Mouse (Mus musculus) CH12.LX (cell line): Measurements from ENCODE around the gene Slc7a8. TPM values are rescaled to one million over a fixed set of nuclear protein-coding genes. Genes with fewer than 3 reads are reported as not detected.

ENCODE experiments used
- DNase-seq: peaks from one replicate; pipeline ENCODE4 v3.0.0-alpha.2; 2013; ENCODE audit errors: extremely low read depth
- H3K27ac ChIP-seq: 2 replicates; pipeline ENCODE4 v1.5.1; 2012; ENCODE audit warnings: low read depth, mild to moderate bottlenecking, control low read depth, moderate library complexity; ENCODE audit not compliant: insufficient read depth
- H3K27me3 ChIP-seq: replicated peaks from 2 replicates; pipeline ENCODE3; 2012; ENCODE audit warnings: inconsistent platforms
- H3K36me3 ChIP-seq, 2 experiments: replicated peaks in 1 of 2; 2 replicates each; pipeline versions ENCODE3 to v1.6.1; 2012; ENCODE audit warnings: inconsistent platforms in 1 of 2, low read length in 1 of 2, mild to moderate bottlenecking in 1 of 2, mixed read lengths in 1 of 2, moderate library complexity in 1 of 2; ENCODE audit not compliant: control insufficient read depth in 1 of 2, insufficient read depth in 1 of 2
- H3K4me1 ChIP-seq, 2 experiments: 2 replicates each; pipeline ENCODE4 v1.6.1; 2012; ENCODE audit warnings: inconsistent platforms in 1 of 2, moderate library complexity in 1 of 2; ENCODE audit not compliant: insufficient read depth in 2 of 2, control insufficient read depth in 1 of 2
- H3K4me2 ChIP-seq: 2 replicates; pipeline ENCODE4 v1.6.1; 2012; ENCODE audit warnings: low read depth, mild to moderate bottlenecking, control low read depth; ENCODE audit not compliant: poor library complexity, insufficient read depth, severe bottlenecking
- H3K4me3 ChIP-seq, 3 experiments: fragments of 150-350 bp in 1 of 3; sonication (generic) in 1 of 3; replicated peaks in 1 of 3; 2 replicates each; pipeline versions ENCODE3 to v1.5.1; 2011 to 2012; ENCODE audit warnings: low read depth in 2 of 3, low read length in 2 of 3, mild to moderate bottlenecking in 2 of 3, moderate library complexity in 2 of 3, control low read depth in 1 of 3, improper control_type of control experiment in 1 of 3, inconsistent platforms in 1 of 3, mixed read lengths in 1 of 3; ENCODE audit not compliant: poor library complexity in 1 of 3
- H3K79me2 ChIP-seq: replicated peaks from 2 replicates; pipeline ENCODE4 v1.6.1; 2012; ENCODE audit warnings: mild to moderate bottlenecking, moderate library complexity; ENCODE audit not compliant: control insufficient read depth, poor library complexity, insufficient read depth, severe bottlenecking; ENCODE audit errors: extremely low read depth
- H3K9ac ChIP-seq: 2 replicates; pipeline ENCODE4 v1.6.1; 2012; ENCODE audit warnings: low read depth, mild to moderate bottlenecking, control low read depth, moderate library complexity; ENCODE audit not compliant: insufficient read depth
- H3K9me3 ChIP-seq: replicated peaks from 2 replicates; pipeline ENCODE3; 2012; ENCODE audit warnings: low read length, inconsistent platforms, mixed read lengths
- ELF1 ChIP-seq: IDR thresholded peaks from 2 replicates; pipeline ENCODE4 v1.6.1; 2014; ENCODE audit warnings: low read depth, mild to moderate bottlenecking, inconsistent platforms, low read length, improper control_type of control experiment
- EP300 ChIP-seq: IDR thresholded peaks from 2 replicates; pipeline ENCODE4 v1.6.1; 2011; ENCODE audit warnings: low read length, improper control_type of control experiment
- GABPA ChIP-seq: IDR thresholded peaks from 2 replicates; pipeline ENCODE4 v1.6.1; 2012; ENCODE audit warnings: low read depth, low read length, improper control_type of control experiment, inconsistent platforms; ENCODE audit not compliant: insufficient replicate concordance
- IRF4 ChIP-seq: IDR thresholded peaks from 2 replicates; pipeline ENCODE4 v1.6.1; 2014; ENCODE audit warnings: low read depth, mild to moderate bottlenecking, inconsistent platforms, low read length, improper control_type of control experiment
- JUND ChIP-seq: conservative IDR thresholded peaks from 2 replicates; pipeline ENCODE4 v1.6.1; 2011; ENCODE audit warnings: low read depth, low read length, improper control_type of control experiment
- KAT2A ChIP-seq: IDR thresholded peaks from 2 replicates; pipeline ENCODE4 v1.6.1; 2012; ENCODE audit warnings: low read length, improper control_type of control experiment, inconsistent platforms; ENCODE audit not compliant: insufficient replicate concordance
- MAZ ChIP-seq: IDR thresholded peaks from 2 replicates; pipeline ENCODE4 v1.6.1; 2012; ENCODE audit warnings: low read depth, mild to moderate bottlenecking, inconsistent platforms, low read length, improper control_type of control experiment, moderate library complexity
- NELFE ChIP-seq: IDR thresholded peaks from 2 replicates; pipeline ENCODE4 v1.6.1; 2011; ENCODE audit warnings: low read depth, low read length, improper control_type of control experiment
- NRF1 ChIP-seq: IDR thresholded peaks from 2 replicates; pipeline ENCODE4 v1.6.1; 2014; ENCODE audit warnings: low read depth, mild to moderate bottlenecking, inconsistent platforms, low read length, improper control_type of control experiment, moderate library complexity
- POLR2AphosphoS2 ChIP-seq: IDR thresholded peaks from 2 replicates; pipeline ENCODE4 v1.6.1; 2011; ENCODE audit warnings: low read depth, low read length, improper control_type of control experiment
- SIN3A ChIP-seq: IDR thresholded peaks from 2 replicates; pipeline ENCODE4 v1.6.1; 2012; ENCODE audit warnings: low read length, improper control_type of control experiment, inconsistent platforms
- TBP ChIP-seq: conservative IDR thresholded peaks from 2 replicates; pipeline ENCODE4 v1.6.1; 2011; ENCODE audit warnings: low read depth, low read length, improper control_type of control experiment
- UBTF ChIP-seq: IDR thresholded peaks from 2 replicates; pipeline ENCODE4 v1.6.1; 2012; ENCODE audit warnings: low read depth, mild to moderate bottlenecking, inconsistent platforms, low read length, improper control_type of control experiment, moderate library complexity
- USF1 ChIP-seq: IDR thresholded peaks from 2 replicates; pipeline ENCODE4 v1.6.1; 2014; ENCODE audit warnings: low read depth, mild to moderate bottlenecking, inconsistent platforms, low read length, improper control_type of control experiment
- ZMIZ1 ChIP-seq: IDR thresholded peaks from 2 replicates; pipeline ENCODE4 v1.6.1; 2012; ENCODE audit warnings: low read depth, mild to moderate bottlenecking, inconsistent platforms, low read length, improper control_type of control experiment
- dilution Hi-C: fragments of 300-500 bp; cut with MboI; formaldehyde crosslinking; loops from 2 replicates; pipeline ENCODE4 v1.14.3; 2020; ENCODE audit warnings: low sequenced_read_pairs; ENCODE audit not compliant: extremely low pct_unique_long_range_greater_than_20kb, extremely low pct_ligation_motif_present
- in situ Hi-C: fragments of 300-500 bp; cut with MboI; formaldehyde crosslinking; loops from 3 replicates; pipeline ENCODE4 v1.14.3; 2019; ENCODE audit warnings: low sequenced_read_pairs, low pct_ligation_motif_present, low pct_unique_long_range_greater_than_20kb, mixed read lengths
- polyA plus RNA-seq: library from polyadenylated mRNA; unstranded; fragments of >175 nt; gene quantifications from 2 replicates; pipeline ENCODE4 v1.2.1, GENCODE M21; 2012; ENCODE audit warnings: low read depth; ENCODE audit not compliant: insufficient read length
- total RNA-seq, 2 experiments: library from RNA; depleted of rRNA; stranded (reverse); fragments of 300-350 nt in 1 of 2; fragments of >200 nt in 1 of 2; gene quantifications; 2 replicates each; pipeline ENCODE4 v1.2.3; 2012 to 2014

Gene Slc7a8
- total and polyA plus RNA-seq, 3 experiments, result 0.13 to 0.17 TPM; not detected in 1

DNA sequence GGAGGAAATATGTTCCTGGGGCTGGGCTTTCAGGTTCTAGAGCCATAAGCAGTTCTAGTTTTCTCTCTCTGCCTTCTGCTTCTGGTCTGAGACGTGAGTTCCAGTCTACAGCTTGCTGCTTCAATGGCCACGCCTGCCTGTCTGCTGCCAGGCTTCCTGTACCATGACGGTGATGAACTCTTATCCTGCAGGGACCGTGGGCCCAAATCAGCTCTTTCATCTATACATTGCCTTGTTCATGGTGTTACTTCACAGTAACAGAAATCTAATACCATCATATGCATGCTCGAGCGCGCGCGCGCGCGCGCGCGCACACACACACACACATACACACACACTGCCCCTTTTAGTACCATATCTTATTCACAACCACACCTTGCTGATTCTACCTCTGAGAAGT is 15.0 kb upstream of the Slc7a8 start:
- Histone ChIP-seq H3K27me3 (peaks cover 2% of the 10 kb centered on the region), H3K36me3 (no peaks in the 10 kb centered on the region), H3K4me2 (no peak overlapping the region), H3K4me3 (no peak overlapping the region), H3K79me2 (no peaks in the 10 kb centered on the region), H3K9me3 (no peaks in the 10 kb centered on the region), H3K9ac (no peak overlapping the region), H3K4me1 (no peaks in the 10 kb centered on the region), H3K27ac (no peak overlapping the region)
- no peak for TF ChIP-seq KAT2A
- no peak for TF ChIP-seq IRF4
- TF ChIP-seq USF1, result no peak
- TF ChIP-seq ZMIZ1, result no peak
- TF ChIP-seq UBTF, result no peak
- TF ChIP-seq TBP, result no peak
- TF ChIP-seq SIN3A, result no peak
- TF ChIP-seq POLR2AphosphoS2, result no peak
- TF ChIP-seq JUND, result no peak
- TF ChIP-seq NELFE, result no peak
- DNase-seq, result no peak
- dilution Hi-C loops, result no loop called here
- in situ Hi-C loops, result no loop called here

DNA sequence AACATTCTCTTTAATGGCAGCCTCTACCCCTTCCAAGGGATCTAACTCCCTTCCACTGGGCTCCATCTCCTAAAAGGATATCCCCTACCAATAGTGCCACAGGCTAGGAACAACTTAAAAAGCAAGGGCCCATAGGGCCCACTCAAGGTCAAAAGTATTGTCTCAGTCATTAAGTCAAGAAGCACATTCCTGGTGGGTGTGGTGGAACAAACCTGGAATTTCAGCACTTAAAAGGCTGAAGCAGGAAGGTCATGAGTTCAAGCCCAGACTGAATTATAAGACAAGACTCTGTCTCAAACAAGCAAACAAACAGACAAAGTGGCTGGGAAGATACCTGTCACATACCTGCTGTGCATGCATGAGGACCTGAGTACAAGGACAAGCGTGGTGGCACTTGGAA is 14.2 kb upstream of the Slc7a8 start:
- TF ChIP-seq MAZ, result no peak
- H3K27me3 ChIP-seq, result peaks cover 4% of the 10 kb centered on the region
- in situ Hi-C loops (no loop called here), dilution Hi-C loops (no loop called here)
- H3K9ac ChIP-seq, result no peak overlapping the region
- H3K27ac ChIP-seq, result no peak overlapping the region
- no peak overlapping the region for H3K4me3 ChIP-seq
- H3K79me2 ChIP-seq, result no peaks in the 10 kb centered on the region
- no peak for DNase-seq
- no peak overlapping the region for H3K4me2 ChIP-seq
- H3K9me3 ChIP-seq, result no peaks in the 10 kb centered on the region
- no peaks in the 10 kb centered on the region for H3K36me3 ChIP-seq
- H3K4me1 ChIP-seq, result no peaks in the 10 kb centered on the region

GRCm38 (mm10) chr14:54793894-54794830 is 12.4 kb upstream of the Slc7a8 start:
- no peak overlapping the region for H3K4me3 ChIP-seq
- DNase-seq, result no peak
- dilution Hi-C loops (no loop called here), in situ Hi-C loops (no loop called here)
- no peaks in the 10 kb centered on the region for H3K9me3 ChIP-seq
- H3K36me3 ChIP-seq, result no peaks in the 10 kb centered on the region
- no peaks in the 10 kb centered on the region for H3K79me2 ChIP-seq
- H3K4me1 ChIP-seq, result no peaks in the 10 kb centered on the region
- no peak overlapping the region; the same call in 1 of the 2 replicates for H3K4me2 ChIP-seq
- H3K27me3 ChIP-seq, result peaks cover 8% of the 10 kb centered on the region
- H3K9ac ChIP-seq, result no peak overlapping the region
- H3K27ac ChIP-seq, result no peak overlapping the region
- TF ChIP-seq POLR2AphosphoS2, result no peak
- TF ChIP-seq EP300, result no peak
- TF ChIP-seq GABPA, result no peak
- no peak for TF ChIP-seq ELF1
- no peak for TF ChIP-seq NRF1
